Mouse (Mus musculus): ENCODE results near the gene Prr23a2. TPM values are rescaled to one million over a fixed set of nuclear protein-coding genes. Genes with fewer than 3 reads are reported as not detected.

Prr23a2 gene
- polyA plus RNA-seq, 1 experiment: not detected

DNA sequence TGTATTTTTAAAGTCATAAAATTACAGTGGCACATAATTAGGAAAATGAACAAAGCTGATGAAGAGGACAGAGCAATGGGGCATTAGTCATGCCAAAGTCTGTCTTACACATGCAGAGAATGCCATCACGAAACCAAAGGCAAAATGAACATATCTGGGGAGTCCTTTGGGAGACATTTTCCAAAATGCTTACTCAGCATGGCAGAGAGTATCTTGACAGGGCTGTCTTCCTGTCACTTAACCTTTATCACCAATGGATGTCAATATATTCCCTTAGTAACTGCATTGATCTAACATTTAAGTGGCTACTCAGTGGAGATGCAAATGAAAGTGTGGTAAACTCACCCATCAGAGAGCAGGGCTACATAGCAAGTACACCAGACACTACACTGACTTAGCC lies 45.2 kb downstream of the Prr23a2 start:
- WGBS: 69% methylated on average over 1 of the region's 1 CpGs
- Histone ChIP-seq H3K36me3 (ENCODE audit: control insufficient read depth, insufficient read depth, low read length) (no peaks in the 10 kb centered on the region), H3K27me3 (ENCODE audit: control insufficient read depth, insufficient read depth, low read length) (no peaks in the 10 kb centered on the region), H3K27ac (ENCODE audit: insufficient read depth, low read depth, low read length) (no peak overlapping the region), H3K4me3 (ENCODE audit: low read depth, low read length) (no peak overlapping the region), H3K4me1 (ENCODE audit: control insufficient read depth, insufficient read depth, insufficient read length, low read length) (no peaks in the 10 kb centered on the region)
- TF ChIP-seq CTCF (IDR thresholded peaks at IDR 0.05; ENCODE audit: extremely low read depth, insufficient read length, insufficient replicate concordance, low read depth, low read length) (no peak), POLR2A (IDR thresholded peaks at IDR 0.05; ENCODE audit: low read depth, low read length) (no peak)

DNA sequence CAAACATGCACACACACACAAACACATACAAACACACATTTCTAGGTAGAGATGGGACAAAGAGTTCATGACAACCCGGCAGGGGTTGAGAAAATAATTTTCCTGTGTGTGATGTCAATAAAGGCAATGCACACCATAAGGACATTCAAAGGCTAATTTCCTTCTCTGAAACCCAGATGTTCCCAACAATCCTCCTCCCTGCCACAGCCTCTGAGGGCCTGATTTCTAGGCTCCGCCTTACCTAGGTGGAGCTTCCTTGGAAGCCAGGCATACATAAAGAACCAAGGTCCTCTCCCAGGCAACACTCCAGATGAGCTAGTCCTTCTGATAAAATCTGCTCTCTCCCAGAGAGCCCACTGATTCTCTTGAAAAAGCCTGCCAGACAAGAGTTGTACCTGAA lies 46.5 kb downstream of the Prr23a2 start, which contains the start of gene 7420426K07Rik:
7420426K07Rik (plus strand) TSS at position 301 of the 400 bp plus-strand sequence.
- Histone ChIP-seq H3K36me3 (ENCODE audit: control insufficient read depth, insufficient read depth, low read length) (no peaks in the 10 kb centered on the region), H3K27ac (ENCODE audit: insufficient read depth, low read depth, low read length) (no peak within 1 kb of the TSS), H3K4me1 (ENCODE audit: control insufficient read depth, insufficient read depth, insufficient read length, low read length) (no peaks in the 10 kb centered on the region), H3K4me3 (ENCODE audit: low read depth, low read length) (no peak within 1 kb of the TSS), H3K27me3 (ENCODE audit: control insufficient read depth, insufficient read depth, low read length) (no peaks in the 10 kb centered on the region)
- TF ChIP-seq POLR2A (IDR thresholded peaks at IDR 0.05; ENCODE audit: low read depth, low read length) (no peak), CTCF (IDR thresholded peaks at IDR 0.05; ENCODE audit: extremely low read depth, insufficient read length, insufficient replicate concordance, low read depth, low read length) (no peak)
- 89% methylated on average over 2 of the region's 2 CpGs for WGBS

Other genes starting within 250 kb of the Prr23a2 start
- not detected in 2 replicates for gene Prr23a1, start 14.0 kb upstream of the Prr23a2 start, polyA plus RNA-seq (2012; rRNA removed)
- not detected in 2 replicates for gene Prr23a3, start 8.3 kb downstream of the Prr23a2 start, polyA plus RNA-seq (2012; rRNA removed)
- not detected in 2 replicates for gene 7420426K07Rik, start 46.6 kb downstream of the Prr23a2 start, polyA plus RNA-seq (2012; rRNA removed)
- gene Foxl2, start 98.8 kb downstream of the Prr23a2 start, polyA plus RNA-seq (2012; rRNA removed): 0.08 TPM in 1 of 2 replicates, not detected in the other
- 0.85 and 1.2 TPM in 2 replicates for gene Faim, start 129.9 kb downstream of the Prr23a2 start, polyA plus RNA-seq (2012; rRNA removed)
- gene Gm1123, start 179.2 kb downstream of the Prr23a2 start, polyA plus RNA-seq (2012; rRNA removed): 39.4 and 90.3 TPM in 2 replicates

Data from small intestine, adult 2 months (tissue).